Mouse (Mus musculus): ENCODE results near the gene Lypd4. TPM values are rescaled to one million over a fixed set of nuclear protein-coding genes. Genes with fewer than 3 reads are reported as not detected.

Gene Lypd4
- polyA plus RNA-seq, 1 experiment from 2014 or later: not detected

Other genes starting within 250 kb of the Lypd4 start
- gene Lypd3, start 233.4 kb downstream of the Lypd4 start, polyA plus RNA-seq (2015; fragmentation: Nextera tagmentation; extraction: Ambion mirVana): 0.27 and 0.49 TPM in 2 replicates
- gene Tex101, start 193.3 kb downstream of the Lypd4 start, polyA plus RNA-seq (2015; fragmentation: Nextera tagmentation; extraction: Ambion mirVana): 0.12 TPM in 1 of 2 replicates, not detected in the other
- gene BC049730, start 160.7 kb downstream of the Lypd4 start, polyA plus RNA-seq (2015; fragmentation: Nextera tagmentation; extraction: Ambion mirVana): not detected in 2 replicates
- gene Gm4763, start 143.0 kb downstream of the Lypd4 start, polyA plus RNA-seq (2015; fragmentation: Nextera tagmentation; extraction: Ambion mirVana): not detected in 2 replicates
- gene Cd177, start 109.6 kb downstream of the Lypd4 start, polyA plus RNA-seq (2015; fragmentation: Nextera tagmentation; extraction: Ambion mirVana): 3.3 and 3.4 TPM in 2 replicates
- gene Ceacam10, start 92.7 kb downstream of the Lypd4 start, polyA plus RNA-seq (2015; fragmentation: Nextera tagmentation; extraction: Ambion mirVana): 0.48 and 0.62 TPM in 2 replicates
- 8.6 and 9.7 TPM in 2 replicates for gene Gm9844, start 7.7 kb downstream of the Lypd4 start, polyA plus RNA-seq (2015; fragmentation: Nextera tagmentation; extraction: Ambion mirVana)
- not detected in 2 replicates for gene Dmrtc2, start 116 bp upstream of the Lypd4 start, polyA plus RNA-seq (2015; fragmentation: Nextera tagmentation; extraction: Ambion mirVana)
- 2,122 and 2,334 TPM in 2 replicates for gene Rps19, start 14.4 kb upstream of the Lypd4 start, polyA plus RNA-seq (2015; fragmentation: Nextera tagmentation; extraction: Ambion mirVana)
- gene Cd79a, start 27.4 kb upstream of the Lypd4 start, polyA plus RNA-seq (2015; fragmentation: Nextera tagmentation; extraction: Ambion mirVana): 0.39 and 0.46 TPM in 2 replicates
- 69.1 and 71.3 TPM in 2 replicates for gene Arhgef1, start 33.0 kb upstream of the Lypd4 start, polyA plus RNA-seq (2015; fragmentation: Nextera tagmentation; extraction: Ambion mirVana)
- gene Gm4881, start 74.6 kb upstream of the Lypd4 start, polyA plus RNA-seq (2015; fragmentation: Nextera tagmentation; extraction: Ambion mirVana): not detected in 2 replicates
- gene Rabac1, start 102.8 kb upstream of the Lypd4 start, polyA plus RNA-seq (2015; fragmentation: Nextera tagmentation; extraction: Ambion mirVana): 151 and 153 TPM in 2 replicates
- gene Atp1a3, start 136.0 kb upstream of the Lypd4 start, polyA plus RNA-seq (2015; fragmentation: Nextera tagmentation; extraction: Ambion mirVana): 3.5 and 3.9 TPM in 2 replicates
- gene Grik5, start 202.4 kb upstream of the Lypd4 start, polyA plus RNA-seq (2015; fragmentation: Nextera tagmentation; extraction: Ambion mirVana): 1.5 and 1.9 TPM in 2 replicates
- 23.1 and 23.3 TPM in 2 replicates for gene Zfp574, start 202.6 kb upstream of the Lypd4 start, polyA plus RNA-seq (2015; fragmentation: Nextera tagmentation; extraction: Ambion mirVana)